Mouse (Mus musculus) layer of hippocampus, adult 2 months (tissue): ENCODE results near the gene Pibf1. TPM values are rescaled to one million over a fixed set of nuclear protein-coding genes. Genes with fewer than 3 reads are reported as not detected.

Experiments used
- DNase-seq, 2 experiments: peaks; one replicate each; pipeline ENCODE4 v3.0.0; 2022; ENCODE audit warnings: low spot score in 2 of 2
- H3K27ac ChIP-seq: fragments of 200-600 bp; 2 replicates; pipeline ENCODE4 v1.8.1; 2022
- H3K4me3 ChIP-seq: fragments of 200-600 bp; 2 replicates; pipeline ENCODE4 v1.8.1; 2022; ENCODE audit warnings: mild to moderate bottlenecking
- CTCF ChIP-seq: fragments of 200-600 bp; conservative IDR thresholded peaks from 2 replicates; pipeline ENCODE4 v1.8.1; 2022; ENCODE audit warnings: antibody characterized with exemption, mild to moderate bottlenecking, moderate library complexity
- total RNA-seq, 2 experiments: library from RNA; stranded (reverse); gene quantifications; 2 replicates each; pipeline ENCODE4 v1.2.3; 2021

Gene Pibf1
- total RNA-seq, 2 experiments from 2014 or later = 14.1 to 15.5 TPM

GRCm38 (mm10) chr14:99159940-99160339, 60.7 kb downstream of the Pibf1 start:
- DNase-seq = no peak
- no peak overlapping the region for H3K27ac ChIP-seq
- no peak for TF ChIP-seq CTCF
- no peak overlapping the region for H3K4me3 ChIP-seq

GRCm38 (mm10) chr14:99163051-99163450, 63.8 kb downstream of the Pibf1 start:
- Histone ChIP-seq H3K4me3 (no peak overlapping the region), H3K27ac (no peak overlapping the region)
- no peak for TF ChIP-seq CTCF
- DNase-seq = no peak

GRCm38 (mm10) chr14:99174138-99174745, 75.0 kb downstream of the Pibf1 start:
- no peak for DNase-seq
- no peak for TF ChIP-seq CTCF
- H3K4me3 ChIP-seq = no peak overlapping the region
- no peak overlapping the region for H3K27ac ChIP-seq

- TF ChIP-seq CTCF = no peak
- Histone ChIP-seq H3K27ac (no peak overlapping the region), H3K4me3 (no peak overlapping the region)
- no peak for DNase-seq
Observed at GRCm38 (mm10) chr14:99176559-99176958, 77.3 kb downstream of the Pibf1 start.

- Histone ChIP-seq H3K4me3 (no peak overlapping the region), H3K27ac (no peak overlapping the region)
- TF ChIP-seq CTCF = no peak
Observed at GRCm38 (mm10) chr14:99190153-99190790, 91.0 kb downstream of the Pibf1 start.

GRCm38 (mm10) chr14:99205865-99206264, 106.6 kb downstream of the Pibf1 start:
- Histone ChIP-seq H3K4me3 (no peak overlapping the region), H3K27ac (no peak overlapping the region)
- no peak for TF ChIP-seq CTCF
- no peak for DNase-seq

More at GRCm38 (mm10) chr14:99190153-99190790, 91.0 kb downstream of the Pibf1 start:
- DNase-seq = no peak

GRCm38 (mm10) chr14:99206591-99206990, 107.4 kb downstream of the Pibf1 start:
- H3K4me3 ChIP-seq = no peak overlapping the region
- no peak overlapping the region for H3K27ac ChIP-seq
- no peak for DNase-seq
- TF ChIP-seq CTCF = no peak

- H3K27ac ChIP-seq = no peak overlapping the region
- H3K4me3 ChIP-seq = no peak overlapping the region
- DNase-seq = no peak
- no peak for TF ChIP-seq CTCF
Observed at GRCm38 (mm10) chr14:99210431-99210830, 111.2 kb downstream of the Pibf1 start.

GRCm38 (mm10) chr14:99218396-99219012, 119.3 kb downstream of the Pibf1 start:
- no peak for TF ChIP-seq CTCF
- H3K4me3 ChIP-seq = no peak overlapping the region
- no peak overlapping the region for H3K27ac ChIP-seq
- DNase-seq = no peak

- Histone ChIP-seq H3K27ac (no peak overlapping the region), H3K4me3 (no peak overlapping the region)
- no peak for DNase-seq
- no peak for TF ChIP-seq CTCF
Observed at GRCm38 (mm10) chr14:99219757-99220171, 120.5 kb downstream of the Pibf1 start.

- no peak for DNase-seq
- TF ChIP-seq CTCF = no peak
- Histone ChIP-seq H3K4me3 (no peak overlapping the region), H3K27ac (no peak overlapping the region)
Observed at GRCm38 (mm10) chr14:99225929-99226328, 126.7 kb downstream of the Pibf1 start.

GRCm38 (mm10) chr14:99229071-99229780, 130.0 kb downstream of the Pibf1 start:
- no peak for DNase-seq
- no peak overlapping the region for H3K4me3 ChIP-seq
- TF ChIP-seq CTCF = no peak
- H3K27ac ChIP-seq = no peak overlapping the region

GRCm38 (mm10) chr14:99233056-99233455, 133.8 kb downstream of the Pibf1 start:
- no peak for TF ChIP-seq CTCF
- H3K4me3 ChIP-seq = no peak overlapping the region
- H3K27ac ChIP-seq = no peak overlapping the region
- DNase-seq = peak; percentile 44 to 55
